In the genomic region with DNA sequence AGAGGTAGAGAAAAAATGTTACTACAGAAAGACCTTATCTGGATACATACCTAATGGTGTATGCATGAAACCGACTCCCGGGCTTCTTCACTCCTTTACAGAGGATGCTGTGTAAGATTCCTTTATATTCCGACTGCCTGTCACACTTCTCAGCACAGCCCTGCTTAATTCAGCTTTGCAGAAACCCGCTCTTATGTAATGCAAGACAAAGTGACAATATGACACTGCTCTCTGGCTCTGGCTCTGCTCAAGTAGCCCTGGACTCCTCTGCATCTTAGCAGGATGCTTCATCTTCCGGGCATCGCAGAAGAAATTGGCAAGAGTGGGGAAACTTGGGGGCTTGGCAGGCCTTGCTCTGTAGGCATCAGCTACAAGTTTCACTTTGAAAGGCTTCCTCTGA, we compare ENCODE assay signal across 23 mouse cellular contexts. TPM values are rescaled to one million over a fixed set of nuclear protein-coding genes. Genes with fewer than 3 reads are reported as not detected.
A peak's percentile ranks its signal among the peaks of the same experiment; 100 is the strongest.
DNase-seq lines count a peak whose midpoint lies in the region; ATAC-seq and TF ChIP-seq lines count a peak whose summit lies in the region.
"Had no signal": no experiment of that assay in that cellular context is flagged by ENCODE, and none has a peak within 500 bp of the region (broad histone marks: within the 10 kb centered on the region; RNA-seq: fewer than 3 reads in every experiment).

No protein-coding gene starts in this region.

- peak; percentile 55; the same call in 1 of the 2 replicates for ATAC-seq in frontal cortex, adult (ENCODE audit: low TSS enrichment)
- ATAC-seq: forebrain, embryonic 14.5 days; forebrain, embryonic 16.5 days had no signal

- no peak for TF ChIP-seq CTCF in left cerebral cortex, adult 2 months (IDR thresholded peaks at IDR 0.05)

- H3K4me3 ChIP-seq in left cerebral cortex, adult 2 months: no peak overlapping the region
- H3K4me3 ChIP-seq: embryonic facial prominence, embryonic 13.5 days; embryonic facial prominence, embryonic 15.5 days; erythroblast, embryonic 14.5 days; forebrain, embryonic 10.5 days; forebrain, embryonic 12.5 days had no signal

- intact Hi-C loops in left cerebral cortex, adult 2 months (cut with DNase I): loop anchor here (10.0 kb wide), 1 partner anchor 348 kb away; no protein-coding TSS in a partner anchor
- intact Hi-C loops in left cerebral cortex, postnatal 14 days (cut with DNase I): loop anchor here (5.0 to 10.0 kb wide), 2 partner anchors 638 to 865 kb away; no protein-coding TSS in a partner anchor

- H3K27ac ChIP-seq in left cerebral cortex, adult 2 months: peak overlapping the region; percentile 16; the same call in 1 of the 2 replicates
- H3K27ac ChIP-seq: embryonic facial prominence, embryonic 13.5 days; embryonic facial prominence, embryonic 15.5 days; forebrain, embryonic 10.5 days; forebrain, embryonic 12.5 days had no signal

- no peak for DNase-seq in frontal cortex, postnatal 10 days (ENCODE audit: low spot score in 2 of 2)
- DNase-seq in left cerebral cortex, adult 2 months (ENCODE audit: extremely low spot score in 1 of 2, low spot score in 2 of 2): no peak
- no peak for DNase-seq in left cerebral cortex, postnatal 14 days (ENCODE audit: low spot score in 2 of 2)
- DNase-seq in adrenal gland, postnatal 4 days (ENCODE audit: low spot score in 2 of 2): no peak
- DNase-seq: adrenal gland, adult 2 months; adrenal gland, postnatal 10 days; adrenal gland, postnatal 25 days; cerebellum, adult 11-12 months; cerebellum, adult 2 months; cerebellum, adult 9-10 months; cerebellum, postnatal 10 days; cerebellum, postnatal 36 days; embryo, embryonic 11 days had no signal

RNA-seq across cellular contexts. Expression of a gene that starts 28.9 kb away (rescaled TPM):
- 100 to 1,000 TPM; 212 to 225 TPM for total RNA-seq in left cerebral cortex, adult 2 months (2021)
- total RNA-seq in left cerebral cortex, postnatal 14 days (2021): 100 to 1,000 TPM; 262 to 268 TPM
- total RNA-seq in adrenal gland, postnatal 4 days (2021): 1 to 10 TPM; 4.5 to 5.6 TPM
- total RNA-seq: common myeloid progenitor, adult 5-6 weeks; MEL had no signal

RNA-seq across cellular contexts. Expression of a gene that starts 43.8 kb away (rescaled TPM):
- under 1 TPM in 1 of 2 experiments, not detected in 1; 0.23 TPM for total RNA-seq in left cerebral cortex, adult 2 months (2021)
- total RNA-seq in left cerebral cortex, postnatal 14 days (2021): under 1 TPM; 0.11 to 0.61 TPM
- total RNA-seq in adrenal gland, postnatal 4 days (2021): 1 to 10 TPM; 5.0 to 8.8 TPM
- total RNA-seq: common myeloid progenitor, adult 5-6 weeks; MEL had no signal

Comparison
In these comparisons a context has a peak if more than half of its experiments do, and no peak if none do; other contexts are left out.
1. RNA of a gene that starts 28.9 kb away (total RNA-seq): 262 to 268 TPM in left cerebral cortex, postnatal 14 days and 212 to 225 TPM in left cerebral cortex, adult 2 months; 4.5 to 5.6 TPM in adrenal gland, postnatal 4 days; every median in the first group is over 10 times any median in the second.